Mouse (Mus musculus): ENCODE measurements at regions not wholly inside any gene's neighbourhood (a gene's known extent, or its start where the extent isn't known, plus 50 kb on each side); places are given as distances from the start of the nearest gene placed in this dataset.

GRCm38 (mm10) chr17:84129204-84129603 lies 58.5 kb downstream of the Zfp36l2 start:
- no peak for DNase-seq (ENCODE audit: low read depth)

GRCm38 (mm10) chr17:84128262-84128661 lies 59.5 kb downstream of the Zfp36l2 start:
- no peak for DNase-seq (ENCODE audit: low read depth)

GRCm38 (mm10) chr17:84126168-84126567 lies 61.6 kb downstream of the Zfp36l2 start:
- DNase-seq (ENCODE audit: low read depth): peak; percentile 74

- DNase-seq (ENCODE audit: low read depth): no peak
Observed at GRCm38 (mm10) chr17:84123161-84123560, 64.6 kb downstream of the Zfp36l2 start.

- DNase-seq (ENCODE audit: low read depth): no peak
Observed at GRCm38 (mm10) chr17:84122486-84123131, 65.1 kb downstream of the Zfp36l2 start.

- DNase-seq (ENCODE audit: low read depth): peak; percentile 46
Observed at GRCm38 (mm10) chr17:84121291-84121690, 66.5 kb downstream of the Zfp36l2 start.

GRCm38 (mm10) chr17:84119221-84120017 lies 68.3 kb downstream of the Zfp36l2 start:
- peak; percentile 77 for DNase-seq (ENCODE audit: low read depth)

- DNase-seq (ENCODE audit: low read depth): no peak
Observed at GRCm38 (mm10) chr17:84118781-84119180, 69.0 kb downstream of the Zfp36l2 start.

- DNase-seq (ENCODE audit: low read depth): peak; percentile 69
Observed at GRCm38 (mm10) chr17:84118271-84118670, 69.5 kb downstream of the Zfp36l2 start.

GRCm38 (mm10) chr17:84117756-84118155 lies 70.0 kb downstream of the Zfp36l2 start:
- DNase-seq (ENCODE audit: low read depth): peak; percentile 59

GRCm38 (mm10) chr17:84116340-84117279 lies 71.1 kb downstream of the Zfp36l2 start:
- peak; percentile 97 for DNase-seq (ENCODE audit: low read depth)

- no peak for DNase-seq (ENCODE audit: low read depth)
Observed at GRCm38 (mm10) chr17:84115957-84116339, 71.8 kb downstream of the Zfp36l2 start.

- DNase-seq (ENCODE audit: low read depth): peak; percentile 80
Observed at GRCm38 (mm10) chr17:84115133-84115532, 72.6 kb downstream of the Zfp36l2 start.

GRCm38 (mm10) chr17:84114279-84114994 lies 73.3 kb downstream of the Zfp36l2 start:
- peak; percentile 20 for DNase-seq (ENCODE audit: low read depth)

GRCm38 (mm10) chr17:84113608-84114278 lies 74.0 kb downstream of the Zfp36l2 start:
- DNase-seq (ENCODE audit: low read depth): peak; percentile 84

- DNase-seq (ENCODE audit: low read depth): no peak
Observed at GRCm38 (mm10) chr17:84112411-84113031, 75.2 kb downstream of the Zfp36l2 start.

GRCm38 (mm10) chr17:84111787-84112370 lies 75.9 kb downstream of the Zfp36l2 start:
- DNase-seq (ENCODE audit: low read depth): no peak

- DNase-seq (ENCODE audit: low read depth): no peak
Observed at GRCm38 (mm10) chr17:84110945-84111344, 76.8 kb downstream of the Zfp36l2 start.

GRCm38 (mm10) chr17:84110000-84110695 lies 77.6 kb downstream of the Zfp36l2 start:
- peak; percentile 36 for DNase-seq (ENCODE audit: low read depth)
